Mouse (Mus musculus): Measurements from ENCODE around the gene Tbl1x.

DNA sequence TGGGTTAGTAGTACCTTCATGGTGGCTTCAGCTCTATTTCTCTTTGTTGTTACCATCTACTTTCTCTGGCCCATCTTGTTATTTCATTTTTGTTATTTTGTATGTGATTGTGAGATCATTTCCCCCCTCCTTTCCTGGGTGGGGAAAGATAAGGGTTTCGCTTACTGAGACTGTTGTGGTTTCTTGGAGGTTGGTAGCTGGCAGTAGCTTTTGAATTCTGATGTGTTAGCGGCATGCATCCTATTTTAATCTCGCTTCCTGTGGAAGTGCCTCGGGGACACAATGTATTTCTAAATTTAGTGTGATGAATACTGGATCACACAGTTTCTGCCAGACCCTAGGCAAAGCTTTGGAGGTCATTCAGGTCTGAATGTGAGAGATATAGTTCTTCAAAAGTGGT lies 69.2 kb downstream of the Tbl1x start:
- TF ChIP-seq POLR2A (IDR thresholded peaks at IDR 0.05; ENCODE audit: insufficient read depth, low read depth, low read length) (no peak), EP300 (IDR thresholded peaks at IDR 0.05; ENCODE audit: insufficient read depth, low read depth, low read length) (no peak), CTCF (IDR thresholded peaks at IDR 0.05) (no peak)
